Comparison of ENCODE assay signal across 21 mouse cellular contexts in the genomic region with DNA sequence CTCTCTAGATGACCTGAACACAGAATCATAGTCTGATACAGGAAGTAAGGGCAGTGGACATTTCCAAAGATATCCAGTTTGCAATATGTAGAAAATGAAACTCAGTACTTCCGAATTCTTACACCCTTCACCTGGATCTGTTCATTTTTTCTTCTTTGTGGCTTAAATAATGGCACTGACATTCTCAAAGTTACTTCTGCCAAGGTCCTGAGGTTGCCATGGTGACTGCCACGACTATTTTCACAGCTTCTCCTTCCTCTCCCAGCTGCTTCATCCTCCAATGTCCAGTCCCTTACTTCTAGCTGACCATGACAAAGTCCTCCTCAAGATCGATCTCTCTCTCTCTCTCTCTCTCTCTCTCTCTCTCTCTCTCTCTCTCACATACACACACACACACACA.
"Had no signal": no experiment of that assay in that cellular context is flagged by ENCODE, and none has a peak within 500 bp of the region (broad histone marks: within the 10 kb centered on the region; RNA-seq: fewer than 3 reads in every experiment).

No protein-coding gene starts in this region.

- H3K36me3 ChIP-seq: liver, embryonic 15.5 days; lung, embryonic 15.5 days; midbrain, embryonic 12.5 days; neural tube, embryonic 13.5 days; neural tube, embryonic 15.5 days had no signal

- H3K9me3 ChIP-seq: liver, embryonic 15.5 days; lung, embryonic 15.5 days; midbrain, embryonic 12.5 days; neural tube, embryonic 13.5 days; neural tube, embryonic 15.5 days had no signal

- H3K27ac ChIP-seq: liver, embryonic 15.5 days; macrophage; midbrain, embryonic 12.5 days; neural tube, embryonic 13.5 days; neural tube, embryonic 15.5 days had no signal

- DNase-seq: liver, postnatal 0 days; lung, adult 2 months; lung, postnatal 10 days; lung, postnatal 36 days; midbrain, embryonic 14.5 days; retina, postnatal 1 day; right cerebral cortex, adult 18-20 months; right cerebral cortex, postnatal 25 days; right cerebral cortex, postnatal 4 days; spleen, adult 18-20 months; thymus, adult 18-20 months; thymus, postnatal 14 days; thymus, postnatal 36 days had no signal

- H3K27me3 ChIP-seq: lung, embryonic 15.5 days; midbrain, embryonic 12.5 days; neural tube, embryonic 13.5 days; neural tube, embryonic 15.5 days had no signal

- H3K4me3 ChIP-seq: liver, embryonic 15.5 days; lung, embryonic 15.5 days; midbrain, embryonic 12.5 days; myocyte; neural tube, embryonic 13.5 days; neural tube, embryonic 15.5 days had no signal

- H3K9ac ChIP-seq: liver, embryonic 15.5 days; liver, postnatal 0 days; lung, embryonic 15.5 days; midbrain, embryonic 12.5 days; neural tube, embryonic 13.5 days; neural tube, embryonic 15.5 days had no signal

- H3K4me2 ChIP-seq: liver, embryonic 15.5 days; lung, embryonic 15.5 days; midbrain, embryonic 12.5 days; neural tube, embryonic 13.5 days; neural tube, embryonic 15.5 days had no signal

- ATAC-seq: liver, postnatal 0 days; midbrain, embryonic 16.5 days had no signal
